Mouse (Mus musculus) ZHBTc4 (cell line): Measurements from ENCODE around the gene Mall.

ENCODE experiments used
- DNase-seq: peaks from one replicate; pipeline ENCODE4 v3.0.0-alpha.2; 2011; ENCODE audit warnings: low read depth, low spot score

The Mall gene

DNA sequence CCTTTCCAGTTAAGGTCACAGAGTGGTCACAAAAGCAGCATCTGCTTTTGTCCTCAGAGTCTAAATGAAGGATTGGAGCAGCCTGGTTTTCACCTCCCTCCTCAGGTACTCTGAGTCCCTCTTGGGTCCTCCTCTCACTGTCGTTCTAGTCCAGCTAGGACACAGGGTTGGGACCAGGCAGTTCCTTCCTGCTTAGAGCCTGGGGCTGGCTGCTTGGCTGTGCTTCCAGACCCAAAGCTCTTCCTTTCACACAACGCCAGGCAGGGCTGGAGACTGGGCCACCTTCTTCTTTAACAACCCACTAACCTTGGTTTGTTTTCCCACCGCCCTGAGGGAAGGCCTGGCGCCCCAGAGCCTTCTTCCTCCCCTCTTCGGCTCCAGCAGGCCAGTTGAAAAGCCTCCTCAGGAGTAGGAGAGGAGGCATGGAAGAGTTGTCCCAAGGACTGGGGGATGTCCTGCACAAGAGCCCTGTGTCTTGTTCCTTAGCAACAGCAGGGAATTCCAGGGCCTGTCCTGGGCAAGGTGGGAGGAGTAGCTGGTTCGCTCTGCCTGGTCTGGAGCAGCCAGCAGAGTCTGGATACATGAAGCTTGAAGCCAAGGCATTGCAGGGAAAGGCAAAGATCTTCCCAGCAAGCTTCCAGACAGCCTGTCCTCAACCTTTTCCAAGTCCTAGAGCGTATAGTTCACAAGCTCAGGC lies 717 bp upstream of the Mall start:
- DNase-seq, result peak; percentile 63

DNA sequence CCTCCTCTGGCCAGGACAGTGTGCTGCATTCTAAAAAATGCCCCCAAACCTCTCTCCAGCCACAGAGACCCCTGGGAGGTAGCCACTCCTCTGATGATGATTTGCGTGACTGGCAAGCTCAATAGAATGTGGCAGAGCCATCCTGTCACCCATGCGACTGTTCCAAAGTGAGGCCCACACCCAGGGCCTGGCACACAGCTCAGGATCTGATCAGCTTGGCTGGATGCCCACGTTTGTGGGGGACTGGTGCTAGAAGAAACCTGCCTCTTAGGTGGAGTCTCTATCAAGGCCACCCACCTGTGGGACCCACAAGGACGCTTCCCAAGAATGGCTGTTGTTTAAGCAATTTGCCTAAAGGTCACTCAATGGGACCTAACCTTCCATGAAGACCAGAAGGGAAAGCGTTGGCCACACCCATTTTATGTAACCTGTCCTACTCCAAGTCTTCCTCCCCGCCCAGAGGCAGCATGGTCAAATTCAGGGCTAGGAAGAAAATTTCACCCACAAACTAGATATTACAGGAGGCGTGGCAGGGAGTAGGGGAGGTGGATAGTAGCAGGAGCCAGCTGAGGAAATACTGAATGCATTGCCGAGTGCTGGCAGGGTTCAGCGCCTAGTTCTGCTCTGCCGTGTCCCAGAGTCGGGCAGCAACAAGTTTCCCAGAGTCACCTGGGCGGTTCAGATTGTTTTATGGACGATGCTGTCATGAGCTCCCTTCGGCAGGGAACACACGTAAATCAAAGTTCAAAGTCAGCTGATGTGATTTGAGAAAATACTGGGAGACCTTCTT lies 876 bp downstream of the Mall start:
- peak; percentile 11 for DNase-seq

DNA sequence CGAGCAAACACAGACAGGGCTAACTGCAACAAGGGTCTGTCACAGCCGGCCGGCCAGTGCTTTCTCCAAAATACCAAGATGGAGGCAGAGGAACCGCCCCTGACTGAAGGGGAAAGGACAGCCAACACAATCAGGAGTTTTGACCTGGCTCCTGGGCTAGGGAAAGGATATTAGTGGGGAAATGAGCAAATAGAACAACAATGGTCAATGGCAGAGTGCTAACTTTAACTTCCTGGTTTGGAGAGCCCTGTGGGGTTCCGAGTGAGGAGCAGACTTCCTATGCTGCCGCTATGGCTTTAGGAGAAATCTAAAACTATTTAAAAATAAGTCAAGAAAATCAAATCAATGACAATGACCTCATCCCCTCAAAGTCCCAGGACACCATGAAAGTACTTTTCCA lies 1.6 kb downstream of the Mall start:
- no peak for DNase-seq

DNA sequence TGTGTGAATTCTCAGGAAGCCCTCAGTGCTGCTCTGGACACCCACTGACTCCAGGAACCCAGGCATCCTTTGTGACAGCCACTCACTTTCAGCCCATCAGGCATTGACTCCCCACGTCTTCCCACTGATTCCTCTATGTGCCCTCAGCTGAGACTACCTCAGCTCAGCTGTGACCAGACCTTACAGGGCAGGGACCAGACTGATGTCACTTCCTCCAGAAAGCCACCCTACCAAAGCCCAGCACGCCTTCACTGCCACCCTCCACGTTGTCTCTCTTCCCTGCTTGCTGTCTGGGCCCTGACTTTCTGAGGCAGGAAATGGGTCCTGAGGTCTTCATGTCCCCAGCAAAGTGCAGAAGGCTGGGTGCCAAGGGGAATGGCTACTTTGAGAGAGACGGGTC lies 6.5 kb downstream of the Mall start:
- no peak for DNase-seq

GRCm38 (mm10) chr2:127722176-127722892 lies 7.4 kb downstream of the Mall start:
- DNase-seq, result no peak

GRCm38 (mm10) chr2:127718839-127719468 lies 10.8 kb downstream of the Mall start:
- peak; percentile 46 for DNase-seq

DNA sequence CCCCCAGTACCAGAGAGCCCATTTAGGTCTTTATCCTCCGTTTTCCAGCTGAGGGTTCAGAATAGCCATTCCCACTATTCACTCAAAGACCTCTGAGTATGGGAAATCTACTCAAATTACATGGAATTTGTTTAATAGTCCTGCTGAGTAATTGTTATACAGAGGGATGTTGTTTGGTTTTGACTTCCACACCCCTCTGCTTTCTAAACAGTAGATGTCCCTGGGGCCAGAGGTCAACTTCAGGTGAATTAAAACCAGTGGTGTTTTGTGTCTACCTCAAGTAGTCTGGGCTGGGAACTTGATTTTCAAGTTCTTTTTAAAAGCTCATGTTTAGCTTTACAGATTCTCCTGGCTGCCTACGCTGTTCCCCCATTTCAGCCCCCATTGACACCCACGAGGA lies 15.0 kb downstream of the Mall start:
- peak; percentile 84 for DNase-seq

DNA sequence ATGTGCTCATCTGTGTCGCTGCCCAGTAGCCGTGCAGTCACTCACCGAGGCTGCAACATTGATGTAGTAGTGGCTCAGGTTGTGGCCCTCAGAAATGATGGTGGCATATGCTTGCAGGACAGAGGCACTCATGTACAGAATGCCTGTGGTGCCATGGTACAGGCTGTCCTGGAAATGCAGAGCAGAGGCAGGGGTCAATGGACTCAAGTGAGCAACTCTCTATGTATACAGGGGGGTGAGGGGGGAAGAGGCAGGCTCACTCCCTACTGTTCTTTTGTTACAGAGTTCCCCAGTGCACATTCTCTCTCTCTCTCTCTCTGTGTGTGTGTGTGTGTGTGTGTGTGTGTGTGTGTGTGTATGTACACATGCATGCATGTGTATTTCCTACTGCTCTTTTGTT lies 20.9 kb downstream of the Mall start:
- DNase-seq, result no peak

- DNase-seq, result no peak
These were observed 21.7 kb downstream of the Mall start for GRCm38 (mm10) chr2:127708060-127708459.

GRCm38 (mm10) chr2:127705267-127705666 lies 24.5 kb downstream of the Mall start:
- peak; percentile 16 for DNase-seq

- no peak for DNase-seq
These were observed 40.5 kb downstream of the Mall start for GRCm38 (mm10) chr2:127689239-127689638.

- DNase-seq, result peak; percentile 92
These were observed 45.9 kb downstream of the Mall start for GRCm38 (mm10) chr2:127683687-127684331.

DNA sequence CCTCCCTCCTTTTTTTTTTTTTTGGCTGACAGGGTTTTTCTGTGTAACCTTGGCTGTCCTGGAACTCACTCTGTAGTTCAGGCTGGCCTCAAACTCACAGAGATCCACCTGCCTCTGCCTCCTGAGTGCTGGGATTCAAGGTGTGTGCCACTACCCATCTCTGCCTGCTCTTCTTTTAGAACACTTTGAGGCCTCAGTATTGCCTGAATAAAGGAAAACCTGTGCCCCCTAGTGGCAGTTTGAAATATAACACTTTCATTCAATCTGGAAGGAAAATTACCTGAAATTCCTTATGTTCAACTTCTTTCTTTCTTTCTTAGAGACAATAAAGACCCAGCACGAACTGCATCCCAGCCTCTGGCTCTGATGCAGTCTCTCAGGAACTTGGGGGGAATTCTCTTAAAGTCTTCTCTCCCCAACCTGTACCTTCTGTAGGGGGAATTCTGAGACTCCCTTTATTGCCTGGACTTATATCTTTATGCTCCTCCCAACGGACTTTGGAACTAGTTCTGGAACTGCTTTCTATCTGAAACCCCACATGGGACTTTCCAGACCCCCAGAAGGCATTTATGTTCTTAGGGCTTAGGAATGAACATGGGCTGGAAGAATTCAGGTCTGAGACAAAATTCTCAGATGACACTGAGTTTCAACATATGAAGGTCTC lies 61.8 kb downstream of the Mall start:
- peak; percentile 65 for DNase-seq

GRCm38 (mm10) chr2:127667015-127667414 lies 62.7 kb downstream of the Mall start:
- DNase-seq, result no peak

- no peak for DNase-seq
These were observed 67.0 kb downstream of the Mall start for GRCm38 (mm10) chr2:127662708-127663107.

DNA sequence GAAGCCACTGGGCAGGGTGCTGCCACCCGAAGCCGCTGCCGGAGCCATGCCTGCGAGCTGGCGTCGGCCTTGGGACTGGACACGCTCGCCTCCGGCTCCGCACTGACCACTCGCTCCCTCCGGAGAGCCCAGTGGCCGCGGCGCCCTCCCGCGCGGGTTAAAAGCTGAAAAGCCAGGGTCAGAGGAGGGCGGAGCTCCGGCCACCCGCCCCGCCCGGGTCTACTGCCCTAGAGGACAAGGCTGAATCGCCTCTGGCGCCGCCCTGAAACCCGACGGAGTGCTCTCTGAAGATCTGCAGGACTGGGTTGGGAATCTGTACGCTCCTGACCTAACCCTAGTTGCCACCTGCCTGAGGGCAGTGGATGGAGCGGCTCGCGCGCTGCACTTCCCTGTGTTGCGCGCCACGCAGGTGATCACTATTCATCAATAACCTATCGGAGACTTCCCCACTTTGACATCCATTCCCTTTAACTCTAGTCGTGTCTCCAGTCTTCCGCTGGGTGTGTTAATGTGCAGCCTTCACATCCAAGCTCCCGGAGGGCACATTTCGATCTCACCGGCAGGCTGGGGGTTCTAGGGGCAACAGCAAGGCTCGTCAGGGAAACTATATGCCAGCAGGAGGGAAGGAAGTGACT lies 73.5 kb downstream of the Mall start, which contains the start of gene Mal:
Gene Mal, minus strand, starts transcription at position 610 of the 635 bp plus-strand sequence.
- peak; percentile 25 for DNase-seq

DNA sequence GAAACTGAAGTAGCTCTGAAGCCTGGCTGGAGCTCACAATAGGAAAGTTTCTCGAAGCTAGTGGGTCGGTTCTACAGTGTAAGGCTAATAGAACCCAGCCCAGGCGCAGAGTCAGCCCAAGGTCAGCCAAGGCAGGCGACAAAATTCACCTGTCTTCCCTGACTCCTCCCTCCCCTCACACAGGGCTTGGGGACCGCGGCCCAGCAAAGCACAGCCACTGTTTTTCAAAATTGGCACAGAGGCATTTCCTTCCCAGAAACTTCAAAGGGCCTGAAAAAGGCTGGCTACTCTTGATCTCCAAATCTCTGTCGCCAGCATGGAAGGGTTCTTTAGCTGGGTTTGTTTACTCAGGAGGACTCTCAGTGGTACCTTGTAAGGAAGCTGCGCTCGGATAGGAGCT lies 74.3 kb downstream of the Mall start:
- peak; percentile 26 for DNase-seq

DNA sequence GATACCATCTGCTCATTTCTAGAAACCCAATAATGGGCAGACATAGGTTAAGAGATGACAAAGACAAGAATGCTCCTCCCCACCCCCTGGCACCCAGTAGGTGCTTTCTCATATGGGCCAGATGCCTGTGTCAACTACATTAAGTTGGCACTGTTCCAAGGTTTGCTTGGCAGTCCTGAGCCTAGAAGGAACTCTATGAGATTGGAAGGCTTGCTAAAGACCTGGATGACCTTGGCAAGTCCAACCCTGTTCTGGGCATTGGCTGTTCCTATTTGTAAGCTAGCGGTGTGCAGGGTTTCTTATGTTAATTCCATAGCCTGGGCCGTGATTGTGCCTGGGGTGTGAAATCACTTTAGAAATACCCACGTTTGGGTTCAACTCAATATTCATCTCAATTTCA lies 74.9 kb downstream of the Mall start:
- peak; percentile 32 for DNase-seq
